ENCODE assay signal across 27 mouse cellular contexts in the genomic region with DNA sequence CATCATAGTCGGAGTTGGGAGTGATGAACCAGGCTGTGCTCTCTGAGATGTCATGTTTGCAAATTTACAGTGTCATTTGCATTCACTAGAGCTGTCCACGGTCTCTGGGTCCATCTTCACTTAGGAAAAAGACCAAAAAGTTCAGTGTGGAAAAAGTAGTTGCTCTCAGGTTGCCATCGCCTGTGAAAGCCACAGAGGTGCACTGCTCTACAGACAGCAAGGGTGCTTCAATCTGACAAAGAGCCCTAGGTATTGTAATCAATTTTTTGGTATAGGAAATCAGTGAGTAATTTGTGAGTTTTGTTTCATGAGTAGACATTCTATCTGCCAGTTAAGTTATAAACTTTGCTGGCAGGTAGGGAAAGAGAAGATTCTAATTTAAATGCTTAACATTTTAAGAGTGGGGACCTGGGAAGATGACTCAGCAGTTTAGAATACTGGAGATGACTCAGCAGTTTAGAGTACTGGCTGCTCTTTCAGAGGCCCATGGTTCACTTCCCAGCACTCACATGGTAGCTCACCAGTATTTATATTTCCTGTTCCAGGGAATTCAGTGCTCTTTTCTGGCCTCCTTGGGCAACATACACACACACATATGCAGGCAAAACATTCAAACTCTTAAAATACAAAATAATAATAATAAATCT.
A peak's percentile ranks its signal among the peaks of the same experiment; 100 is the strongest.
DNase-seq lines count a peak whose midpoint lies in the region; ATAC-seq and TF ChIP-seq lines count a peak whose summit lies in the region.
"Had no signal": no experiment of that assay in that cellular context is flagged by ENCODE, and none has a peak within 500 bp of the region (broad histone marks: within the 10 kb centered on the region; RNA-seq: fewer than 3 reads in every experiment).

No protein-coding gene starts in this region.

- H3K27me3 ChIP-seq in ES-Bruce4 (ENCODE audit: control insufficient read depth, insufficient read depth, low read length, poor library complexity, severe bottlenecking): no peaks in the 10 kb centered on the region
- no peaks in the 10 kb centered on the region for H3K27me3 ChIP-seq in liver, embryonic 14.5 days (ENCODE audit: control insufficient read depth, insufficient read depth, low read length)
- no peaks in the 10 kb centered on the region for H3K27me3 ChIP-seq in midbrain, embryonic 11.5 days (ENCODE audit: control insufficient read depth, insufficient read depth, low read length)
- H3K27me3 ChIP-seq: heart, embryonic 13.5 days; hindbrain, embryonic 12.5 days had no signal

- no peak for TF ChIP-seq CTCF in ES-Bruce4 (IDR thresholded peaks at IDR 0.05; ENCODE audit: low read depth, low read length)
- TF ChIP-seq CTCF in liver, embryonic 14.5 days (IDR thresholded peaks at IDR 0.05; ENCODE audit: low read depth): no peak

- H3K9me3 ChIP-seq in ES-Bruce4 (replicated peaks; ENCODE audit: control insufficient read depth, insufficient read depth, low read length, poor library complexity, severe bottlenecking): no peaks in the 10 kb centered on the region; the same call in 1 of the 2 replicates
- H3K9me3 ChIP-seq in liver, embryonic 14.5 days (ENCODE audit: control insufficient read depth, low read length): no peaks in the 10 kb centered on the region
- no peaks in the 10 kb centered on the region for H3K9me3 ChIP-seq in midbrain, embryonic 11.5 days (ENCODE audit: control insufficient read depth, low read length)
- H3K9me3 ChIP-seq: forebrain, embryonic 10.5 days; heart, embryonic 13.5 days; hindbrain, embryonic 12.5 days; limb, embryonic 12.5 days; midbrain, embryonic 10.5 days had no signal

- peak; percentile 62; the same call in 1 of the 2 replicates for ATAC-seq in liver, embryonic 14.5 days (ENCODE audit: insufficient read depth)
- ATAC-seq in midbrain, embryonic 11.5 days (ENCODE audit: low FRiP score): no peak
- ATAC-seq: activated CD4-positive, CD25-positive, alpha-beta regulatory T cell, adult 4 months; forebrain, embryonic 16.5 days; Patski had no signal

- TF ChIP-seq EP300 in ES-Bruce4 (IDR thresholded peaks at IDR 0.05; ENCODE audit: insufficient read depth, low read depth, low read length): no peak
- no peak for TF ChIP-seq EP300 in liver, embryonic 14.5 days (IDR thresholded peaks at IDR 0.05; ENCODE audit: low read depth)

- DNase-seq in embryo, embryonic 10.5 days (ENCODE audit: low spot score): peak; percentile 7
- no peak for DNase-seq in embryo, embryonic 11 days
- peak; percentile 76 for DNase-seq in R1 (ENCODE audit: low read depth, low spot score)
- peak; percentile 24 to 52 (median 30) for DNase-seq in liver, embryonic 14.5 days (ENCODE audit: low read depth in 3 of 3, low spot score in 3 of 3)
- DNase-seq in right cerebral cortex, postnatal 36 days (ENCODE audit: low spot score in 2 of 2): no peak
- no peak for DNase-seq in midbrain, embryonic 11.5 days (ENCODE audit: low spot score, missing footprints)
- DNase-seq: adrenal gland, postnatal 10 days; cerebellum, adult 11 months; cerebellum, adult 9-11 months; gastrocnemius, postnatal 14 days; heart, adult 2 months; kidney, adult 8-10 months; kidney, postnatal 10 days; layer of hippocampus, postnatal 36 days; lung, postnatal 10 days; right cerebral cortex, postnatal 4 days; thymus, postnatal 25 days had no signal

- peak overlapping the region; percentile 63; the same call in 1 of the 2 replicates for H3K27ac ChIP-seq in ES-Bruce4 (ENCODE audit: insufficient read depth, low read length)
- no peak overlapping the region for H3K27ac ChIP-seq in liver, embryonic 14.5 days
- no peak overlapping the region for H3K27ac ChIP-seq in midbrain, embryonic 11.5 days (ENCODE audit: low read depth, low read length)
- H3K27ac ChIP-seq: forebrain, embryonic 10.5 days; heart, adult 2 months; heart, embryonic 13.5 days; hindbrain, embryonic 12.5 days; layer of hippocampus, adult 2 months; limb, embryonic 12.5 days; midbrain, embryonic 10.5 days had no signal

- no peak overlapping the region for H3K4me3 ChIP-seq in ES-Bruce4 (ENCODE audit: low read depth, low read length)
- H3K4me3 ChIP-seq in liver, embryonic 14.5 days (ENCODE audit: insufficient read depth in 1 of 2, low read depth in 2 of 2, low read length in 2 of 2): no peak overlapping the region
- H3K4me3 ChIP-seq in midbrain, embryonic 11.5 days (ENCODE audit: low read depth, low read length): no peak overlapping the region
- H3K4me3 ChIP-seq: forebrain, embryonic 10.5 days; heart, adult 2 months; heart, embryonic 13.5 days; hindbrain, embryonic 12.5 days; layer of hippocampus, adult 2 months; limb, embryonic 12.5 days; midbrain, embryonic 10.5 days had no signal

- H3K36me3 ChIP-seq in ES-Bruce4 (ENCODE audit: control insufficient read depth, insufficient read depth, low read length, poor library complexity, severe bottlenecking): no peaks in the 10 kb centered on the region
- H3K36me3 ChIP-seq in liver, embryonic 14.5 days (replicated peaks; ENCODE audit: control insufficient read depth, insufficient read depth, low read depth): no peaks in the 10 kb centered on the region
- no peaks in the 10 kb centered on the region for H3K36me3 ChIP-seq in midbrain, embryonic 11.5 days (ENCODE audit: control insufficient read depth, insufficient read depth, low read length)
- H3K36me3 ChIP-seq: forebrain, embryonic 10.5 days; heart, embryonic 13.5 days; hindbrain, embryonic 12.5 days; limb, embryonic 12.5 days; midbrain, embryonic 10.5 days had no signal

- TF ChIP-seq POLR2A in ES-Bruce4 (IDR thresholded peaks at IDR 0.05; ENCODE audit: insufficient read depth, low read length): no peak

- peaks cover 2% of the 10 kb centered on the region for H3K4me1 ChIP-seq in ES-Bruce4 (ENCODE audit: control insufficient read depth, insufficient read depth, low read length)
- H3K4me1 ChIP-seq in liver, embryonic 14.5 days (replicated peaks; ENCODE audit: control insufficient read depth in 2 of 2, insufficient read depth in 2 of 2, low read length in 1 of 2): peaks cover 0 to 5% of the 10 kb centered on the region in 2 experiments; a peak in 3 of 4 replicates
- no peaks in the 10 kb centered on the region for H3K4me1 ChIP-seq in midbrain, embryonic 11.5 days (ENCODE audit: control insufficient read depth, insufficient read depth, low read length)
- H3K4me1 ChIP-seq: forebrain, embryonic 10.5 days; heart, embryonic 13.5 days; hindbrain, embryonic 12.5 days; limb, embryonic 12.5 days; midbrain, embryonic 10.5 days had no signal

- no peak overlapping the region for H3K9ac ChIP-seq in ES-Bruce4 (ENCODE audit: low read depth, poor library complexity, severe bottlenecking)
- no peak overlapping the region for H3K9ac ChIP-seq in liver, embryonic 14.5 days (replicated peaks)
- H3K9ac ChIP-seq in midbrain, embryonic 11.5 days (ENCODE audit: low read length): no peak overlapping the region
- H3K9ac ChIP-seq: heart, embryonic 13.5 days; hindbrain, embryonic 12.5 days; limb, embryonic 12.5 days had no signal

- 55% methylated on average over 3 of the region's 3 CpGs for WGBS in liver, embryonic 14.5 days (ENCODE audit: insufficient replicate concordance)
- 83% methylated on average over 3 of the region's 3 CpGs for WGBS in midbrain, embryonic 11.5 days

- H3K4me2 ChIP-seq in liver, embryonic 14.5 days (ENCODE audit: low read depth): no peak overlapping the region
- no peak overlapping the region for H3K4me2 ChIP-seq in midbrain, embryonic 11.5 days
- H3K4me2 ChIP-seq: heart, embryonic 13.5 days; hindbrain, embryonic 12.5 days; limb, embryonic 12.5 days had no signal

Comparison
In these comparisons a context has a peak if more than half of its experiments do, and no peak if none do; other contexts are left out.
1. DNase-seq: peak in embryo, embryonic 10.5 days (single experiment), R1 (single experiment) and liver, embryonic 14.5 days (3 of 3); none in embryo, embryonic 11 days (single experiment), right cerebral cortex, postnatal 36 days (0 of 2) and midbrain, embryonic 11.5 days (single experiment).